Mouse (Mus musculus): ENCODE results near the gene BC004004. TPM values are rescaled to one million over a fixed set of nuclear protein-coding genes. Genes with fewer than 3 reads are reported as not detected.
A peak's percentile ranks its signal among the peaks of the same experiment; 100 is the strongest.
"Not testable (repeated sequence)": the region's sequence is repeated elsewhere in the genome, so short reads cannot be mapped to it uniquely, and the experiment has no call there.

Gene BC004004
- total RNA-seq, 1 experiment from 2014 or later, result 139 TPM

DNA sequence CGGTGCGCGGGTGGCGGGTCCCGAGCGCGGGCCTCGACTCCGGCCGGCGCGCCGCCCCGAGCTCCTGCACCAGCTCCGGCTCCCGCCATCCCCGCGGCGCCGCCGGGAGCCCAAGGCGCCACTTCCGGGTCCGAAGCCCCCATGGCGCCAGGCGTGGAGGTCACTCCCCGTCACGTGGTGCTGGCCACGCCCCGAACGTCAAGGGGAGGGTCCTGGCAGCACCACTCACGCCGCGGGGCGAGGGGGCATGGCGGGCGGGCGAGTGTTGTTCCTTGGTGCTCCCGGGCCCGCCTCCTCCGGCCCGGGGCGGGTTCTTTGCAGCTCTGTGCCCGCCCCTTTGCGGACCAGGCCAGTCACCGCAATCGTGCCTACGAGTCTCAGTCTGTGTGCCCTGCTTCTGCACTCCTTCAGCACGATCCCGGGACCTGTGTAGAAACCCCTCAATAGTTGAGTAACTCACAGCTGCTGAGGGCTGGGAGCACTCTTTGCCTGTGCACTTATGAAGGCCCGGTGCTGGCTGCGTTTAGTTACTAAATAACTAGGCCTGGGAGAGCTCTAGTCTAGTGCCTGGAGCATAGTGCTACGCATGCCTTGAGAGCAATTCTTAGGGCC, 79.2 kb downstream of the BC004004 start, which contains the start of gene Mtch1:
TSS of gene Mtch1 (minus strand) at position 290 of the 612 bp plus-strand sequence.
- peak; percentile 100 for DNase-seq

DNA sequence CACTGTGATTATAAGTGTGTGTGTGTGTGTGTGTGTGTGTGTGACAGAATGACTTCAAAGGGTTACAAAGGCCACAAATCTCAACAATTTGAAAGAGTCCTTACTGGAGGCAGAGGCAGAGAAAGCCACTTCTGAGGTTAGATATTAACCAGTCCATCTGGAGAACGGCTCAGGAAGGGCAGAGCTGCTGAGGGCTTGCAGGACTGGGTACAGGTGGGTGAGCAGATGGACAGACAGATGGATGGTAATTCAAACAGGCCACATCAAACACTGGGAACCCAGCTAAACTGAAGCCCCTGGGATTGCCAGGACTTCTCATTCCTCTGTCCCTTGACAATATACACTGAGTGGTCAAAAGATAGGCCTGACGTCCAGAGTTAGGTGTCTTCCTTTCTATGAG, 80.4 kb downstream of the BC004004 start:
- DNase-seq, result no peak

DNA sequence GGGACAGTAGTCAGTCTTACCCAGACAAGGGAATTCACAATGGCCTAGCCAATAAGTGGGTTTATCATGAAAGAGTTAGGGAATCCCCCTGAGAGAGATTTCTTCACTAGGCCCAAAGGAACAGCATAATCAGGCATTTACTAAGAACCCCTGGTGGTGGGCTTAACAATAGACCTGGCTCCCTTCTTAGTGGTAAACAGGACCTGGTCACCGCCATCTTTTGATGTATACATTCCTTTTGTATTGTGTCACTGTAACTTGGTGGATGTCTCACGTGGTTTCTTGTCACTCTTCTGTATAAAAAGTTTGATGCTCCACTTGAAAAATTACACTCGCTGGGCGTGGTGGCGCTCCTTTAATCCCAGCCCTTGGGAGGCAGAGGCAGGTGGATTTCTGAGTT, 82.5 kb downstream of the BC004004 start:
- not testable (repeated sequence) for DNase-seq

DNA sequence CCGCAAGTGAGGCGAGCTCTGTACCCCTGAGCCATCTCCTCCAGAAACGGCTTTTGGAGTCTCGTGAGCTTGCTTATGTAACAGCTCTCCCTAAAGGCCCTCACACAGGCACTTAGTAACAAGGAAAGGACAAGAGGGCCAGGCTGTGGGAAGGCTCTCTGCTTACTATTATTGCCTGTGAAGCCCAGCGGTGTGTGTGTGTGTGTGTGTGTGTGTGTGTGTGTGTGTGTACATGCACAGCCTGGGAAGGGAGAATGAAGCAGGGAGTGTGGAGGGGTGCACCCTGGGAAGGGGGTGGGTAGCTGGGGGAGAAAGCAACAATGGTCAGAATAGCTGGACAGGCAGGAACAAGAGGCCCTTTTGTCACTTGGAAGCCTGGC, 86.9 kb downstream of the BC004004 start:
- DNase-seq, result peak; percentile 41

DNA sequence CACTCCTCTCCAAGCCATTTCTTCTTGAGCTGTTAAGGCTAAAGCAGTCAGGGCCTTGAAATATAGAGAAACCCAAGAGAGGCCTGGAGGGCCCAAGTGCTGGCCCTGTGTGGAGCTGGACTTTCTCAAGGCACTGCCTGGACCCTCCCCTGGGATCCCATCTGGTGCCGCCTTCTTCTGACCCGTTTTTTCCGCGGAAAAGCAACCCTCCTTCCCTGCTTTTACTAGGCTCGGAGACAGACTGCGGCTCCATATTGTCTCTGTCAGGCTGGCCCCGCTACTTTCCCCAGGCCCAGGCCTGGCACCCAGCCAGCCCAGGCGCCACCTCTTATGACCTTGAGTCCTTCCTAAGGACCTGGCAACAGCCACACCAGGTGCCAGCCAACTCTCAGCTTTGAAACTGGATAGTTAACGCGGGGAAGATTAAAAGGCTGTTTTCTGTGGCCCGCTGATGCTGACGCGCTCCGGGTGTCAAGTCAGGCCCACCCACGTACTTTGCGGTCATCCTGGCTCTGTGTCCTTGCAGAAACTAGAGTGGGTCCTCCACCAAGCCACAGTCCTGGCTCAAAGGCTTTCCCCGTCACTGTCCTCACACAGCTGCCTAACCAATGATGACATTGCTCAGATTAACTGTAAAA, 87.4 kb downstream of the BC004004 start:
- peak; percentile 88 for DNase-seq

DNA sequence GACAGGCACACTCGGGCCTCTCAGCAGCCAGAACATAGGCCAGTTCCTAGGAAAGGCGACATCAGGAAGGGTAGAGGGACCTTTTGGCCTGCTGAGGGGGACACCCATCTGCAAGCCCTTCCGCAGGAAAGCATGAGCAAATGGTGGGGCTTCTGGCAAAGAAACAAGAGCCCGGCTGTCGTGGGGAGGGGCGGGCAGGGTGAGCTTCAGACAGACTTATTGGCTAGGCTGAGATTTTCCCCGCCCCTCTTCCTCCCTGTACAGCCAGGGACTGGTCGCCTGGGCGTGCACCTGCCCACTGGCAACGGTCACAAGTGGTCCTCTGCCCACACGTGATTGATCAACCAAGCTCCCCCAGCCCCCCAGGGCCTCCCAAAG, 87.9 kb downstream of the BC004004 start:
- DNase-seq, result peak; percentile 91

DNA sequence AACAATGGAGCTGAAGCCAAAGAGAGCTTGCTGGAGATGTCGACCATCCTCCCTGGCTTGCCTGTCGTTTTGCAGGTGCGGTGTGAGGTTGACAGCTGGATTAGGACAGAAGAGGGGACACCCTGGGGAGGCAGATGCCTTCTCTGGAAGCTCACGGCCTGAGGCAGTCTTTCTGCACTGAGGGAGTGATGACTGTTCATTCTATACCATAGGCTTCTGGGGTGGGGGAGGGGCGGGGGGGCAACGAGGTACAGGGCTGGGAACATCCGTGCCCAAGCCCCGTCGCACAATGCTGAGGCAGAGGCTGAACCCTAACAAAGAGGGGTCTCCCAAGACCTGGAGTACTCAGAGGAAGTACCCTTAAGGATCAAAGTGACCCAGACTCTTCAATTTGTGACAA, 88.3 kb downstream of the BC004004 start:
- no peak for DNase-seq

DNA sequence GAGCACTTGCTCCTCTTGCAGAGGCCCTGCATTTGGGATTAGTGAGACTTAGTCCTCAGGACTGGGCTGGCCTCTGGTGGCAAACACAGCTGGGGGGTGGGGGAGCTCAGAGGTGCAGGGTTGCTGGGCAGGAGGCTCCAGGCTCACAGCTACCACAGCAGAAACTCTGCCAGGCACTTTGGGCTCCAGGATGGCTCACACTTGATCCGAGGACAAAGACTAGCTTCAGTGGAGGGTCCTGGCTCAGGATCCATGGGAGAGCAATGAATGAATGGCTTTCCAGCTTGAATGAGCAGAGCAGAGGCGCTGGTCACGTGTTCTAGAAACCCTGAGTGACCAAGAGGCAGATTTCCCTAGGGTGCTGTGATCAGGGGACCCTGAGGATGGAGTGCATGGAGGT, 90.3 kb downstream of the BC004004 start:
- no peak for DNase-seq

DNA sequence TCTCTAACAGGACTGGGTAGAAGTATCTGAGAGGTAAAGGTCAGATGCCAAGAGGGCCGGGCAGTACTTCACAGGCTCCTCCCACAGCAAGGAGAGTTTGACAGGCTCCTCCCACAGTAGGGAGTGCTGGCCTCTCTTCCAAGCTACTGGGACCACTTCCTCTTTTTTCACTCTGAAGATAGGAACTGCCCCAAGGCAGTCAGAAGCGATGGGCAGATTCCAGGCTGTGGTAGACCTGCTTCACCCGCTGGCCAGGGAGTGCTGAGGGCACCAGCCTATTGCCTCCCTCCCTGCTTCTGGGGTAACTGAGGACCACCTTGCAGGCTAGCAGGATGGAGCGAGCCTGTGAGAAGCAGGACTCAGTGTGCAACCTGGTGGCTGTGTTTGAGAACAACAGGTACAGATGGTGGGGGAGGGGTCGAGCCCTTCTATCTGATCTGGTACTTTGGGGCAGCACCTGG, 92.2 kb downstream of the BC004004 start, which contains the start of gene Fgd2:
TSS of gene Fgd2 (plus strand) at position 154 of the 461 bp plus-strand sequence.
- no peak for DNase-seq

DNA sequence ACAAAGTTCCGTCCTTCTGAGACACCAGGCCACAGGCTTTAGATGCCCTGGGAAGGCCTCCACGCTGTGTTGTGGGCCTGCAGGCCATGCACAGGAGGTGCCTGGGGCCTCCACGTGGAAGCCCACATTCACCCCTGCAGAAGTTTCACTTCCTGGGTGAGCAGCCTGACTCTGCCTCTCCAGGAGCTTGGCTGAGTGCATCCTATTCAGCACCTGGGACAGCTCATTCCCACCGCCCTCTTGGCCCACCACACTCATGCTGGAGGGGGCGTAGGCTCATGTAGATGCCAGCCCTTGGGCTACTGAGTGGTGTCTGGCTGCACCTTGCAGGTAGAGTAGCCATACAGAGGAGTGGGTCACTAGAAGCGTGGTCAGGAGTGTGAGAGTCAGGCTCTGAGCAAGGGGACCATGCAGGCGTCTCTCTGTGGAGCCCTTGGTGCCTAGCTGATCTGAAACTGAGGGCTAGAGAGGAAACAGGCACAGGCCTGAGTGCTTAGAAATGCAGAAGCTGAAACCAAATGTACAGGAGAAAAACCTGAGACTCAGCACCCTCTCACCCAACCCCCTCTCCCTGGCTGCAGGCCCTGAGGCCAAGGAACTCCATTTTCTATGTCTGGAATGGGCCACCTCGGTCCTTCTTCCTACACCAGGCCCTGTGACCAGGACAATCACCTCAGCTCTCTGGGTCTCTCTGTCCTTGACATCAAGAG, 93.5 kb downstream of the BC004004 start:
- DNase-seq, result no peak

DNA sequence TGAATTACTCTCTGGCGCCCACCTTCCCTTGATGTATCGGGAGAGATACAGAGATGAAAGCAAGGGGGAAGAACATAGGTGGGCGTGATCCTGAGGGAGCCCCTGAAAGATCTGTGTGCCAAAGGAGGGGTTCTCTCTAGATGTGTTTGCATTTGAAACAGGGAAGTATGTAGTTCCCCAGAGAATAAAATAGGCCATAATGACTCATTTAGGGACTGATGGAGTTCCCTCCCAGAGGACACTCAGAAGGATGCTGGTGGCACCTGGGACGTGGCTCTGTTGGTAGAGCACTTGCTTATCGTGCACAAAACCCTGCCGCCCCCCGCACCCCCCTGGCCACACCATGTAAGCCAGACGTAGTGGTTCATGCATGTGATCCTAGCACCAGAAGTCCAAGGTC, 94.5 kb downstream of the BC004004 start:
- no peak for DNase-seq

Other genes with a start within 250 kb of the BC004004 start
- 167 and 224 TPM in 2 replicates for gene Srsf3, start 236.2 kb upstream of the BC004004 start, total RNA-seq (2021)
- 126 and 202 TPM in 2 replicates for gene Cdkn1a, start 177.8 kb upstream of the BC004004 start, total RNA-seq (2021)
- 0.33 and 0.38 TPM in 2 replicates for gene Rab44, start 154.6 kb upstream of the BC004004 start, total RNA-seq (2021)
- gene Cpne5, start 30.6 kb upstream of the BC004004 start, total RNA-seq (2021), result 0.52 and 0.83 TPM in 2 replicates
- gene Ppil1, start 4.6 kb upstream of the BC004004 start, total RNA-seq (2021), result 26.0 and 26.4 TPM in 2 replicates
- 20.9 and 25.7 TPM in 2 replicates for gene Pi16, start 48.9 kb downstream of the BC004004 start, total RNA-seq (2021)
- gene Mtch1, start 79.1 kb downstream of the BC004004 start, total RNA-seq (2021), result 300 and 316 TPM in 2 replicates
- gene Fgd2, start 92.1 kb downstream of the BC004004 start, total RNA-seq (2021), result 2.2 and 11.5 TPM in 2 replicates
- 104 and 129 TPM in 2 replicates for gene Pim1, start 222.0 kb downstream of the BC004004 start, total RNA-seq (2021)